8 mouse cellular contexts compared by ENCODE assay signal in genomic region chr1:91801844-91802366, GRCm38 (mm10). TPM values are rescaled to one million over a fixed set of nuclear protein-coding genes. Genes with fewer than 3 reads are reported as not detected.
A peak's percentile ranks its signal among the peaks of the same experiment; 100 is the strongest.
DNase-seq lines count a peak whose midpoint lies in the region; ATAC-seq lines count a peak whose summit lies in the region.

No protein-coding gene starts in this region.

- H3K36me3 ChIP-seq in liver, embryonic 16.5 days (ENCODE audit: control insufficient read depth, insufficient read depth) = no peaks in the 10 kb centered on the region

- ATAC-seq in liver, embryonic 16.5 days (ENCODE audit: low read depth) = no peak
- ATAC-seq in erythroblast, adult 5-6 weeks (replicated peaks; ENCODE audit: low FRiP score, poor library complexity, severe bottlenecking) = no peak

- H3K9ac ChIP-seq in liver, embryonic 16.5 days (ENCODE audit: low read depth, low read length) = no peak overlapping the region

- H3K4me1 ChIP-seq in brown adipose tissue, adult 24 weeks (ENCODE audit: control insufficient read depth, insufficient read depth, insufficient read length, low read length) = no peaks in the 10 kb centered on the region
- H3K4me1 ChIP-seq in liver, embryonic 16.5 days (ENCODE audit: control insufficient read depth, low read depth, low read length) = no peaks in the 10 kb centered on the region

- DNase-seq in left cerebral cortex, postnatal 25 days (ENCODE audit: low spot score in 2 of 2) = peak; percentile 41 to 60
- DNase-seq in left cerebral cortex, adult 18-20 months (ENCODE audit: low spot score in 2 of 2) = no peak
- peak; percentile 35 to 51 for DNase-seq in frontal cortex, postnatal 36 days (ENCODE audit: low spot score in 2 of 2)
- no peak for DNase-seq in urinary bladder, postnatal 25 days (ENCODE audit: low spot score)
- no peak for DNase-seq in cerebellum, postnatal 25 days

- H3K4me3 ChIP-seq in brown adipose tissue, adult 24 weeks (ENCODE audit: insufficient read depth, low read depth, low read length) = peak overlapping the region; percentile 56
- H3K4me3 ChIP-seq in liver, embryonic 16.5 days (ENCODE audit: low read depth, low read length) = peak overlapping the region; percentile 42

- H3K9me3 ChIP-seq in liver, embryonic 16.5 days (replicated peaks; ENCODE audit: control insufficient read depth, low read length) = no peaks in the 10 kb centered on the region

- H3K27ac ChIP-seq in brown adipose tissue, adult 24 weeks (replicated peaks; ENCODE audit: low read depth, low read length) = no peak overlapping the region
- H3K27ac ChIP-seq in liver, embryonic 16.5 days (ENCODE audit: low read length) = no peak overlapping the region

- intact Hi-C loops in left cerebral cortex, postnatal 25 days (cut with DNase I) = no loop called here

- 5% methylated on average over 45 of the region's 45 CpGs for WGBS in liver, embryonic 16.5 days (ENCODE audit: insufficient replicate concordance)

- peaks cover 44% of the 10 kb centered on the region for H3K27me3 ChIP-seq in liver, embryonic 16.5 days (ENCODE audit: control insufficient read depth, insufficient read depth, low read depth, low read length)

- peak overlapping the region; percentile 56 for H3K4me2 ChIP-seq in liver, embryonic 16.5 days (ENCODE audit: low read depth, low read length)

RNA-seq across cellular contexts. Expression of gene Twist2, which starts 0.6 kb away (rescaled TPM):
- total RNA-seq in left cerebral cortex, postnatal 25 days (2021) = 1 to 10 TPM; 1.1 to 1.6 TPM
- 1 to 10 TPM; 1.1 to 1.8 TPM for total RNA-seq in left cerebral cortex, adult 18-20 months (2021)
- 3.7 and 5.0 TPM in 2 replicates for polyA plus RNA-seq in brown adipose tissue, adult 24 weeks (2012; ENCODE audit: insufficient read depth, insufficient read length, missing spikeins)
- 0.20 TPM in 1 of 2 replicates, not detected in the other for polyA plus RNA-seq in liver, embryonic 16.5 days (2015; fragmentation: Nextera tagmentation; extraction: Ambion mirVana)
- total RNA-seq in erythroblast, adult 5-6 weeks (2015; ENCODE audit: low replicate concordance) = not detected in 2 replicates
- total RNA-seq in erythroblast, adult 5-6 weeks (2017; ENCODE audit: low replicate concordance) = not detected in 2 replicates

Comparison
In these comparisons a context has a peak if more than half of its experiments do, and no peak if none do; other contexts are left out.
1. DNase-seq: peak in left cerebral cortex, postnatal 25 days (2 of 2) and frontal cortex, postnatal 36 days (2 of 2); none in left cerebral cortex, adult 18-20 months (0 of 2), urinary bladder, postnatal 25 days (single experiment) and cerebellum, postnatal 25 days (0 of 2).